Mouse (Mus musculus) liver, adult 2 months (tissue): ENCODE measurements around the gene Mfng. TPM values are rescaled to one million over a fixed set of nuclear protein-coding genes. Genes with fewer than 3 reads are reported as not detected.

ENCODE experiments used
- DNase-seq: peaks from one replicate; pipeline ENCODE4 v3.0.0-alpha.2; 2011; ENCODE audit warnings: low read depth, low spot score; ENCODE audit errors: extremely low read depth
- H3K27ac ChIP-seq: fragments of 200-500 bp; replicated peaks from 2 replicates; pipeline ENCODE4 v1.5.1; 2012; ENCODE audit warnings: low read depth, mild to moderate bottlenecking, control low read depth, inconsistent platforms, low read length; ENCODE audit not compliant: insufficient read depth
- H3K27me3 ChIP-seq: fragments of 200-500 bp; 2 replicates; pipeline ENCODE4 v1.6.1; 2012; ENCODE audit warnings: mild to moderate bottlenecking, moderate library complexity, low read length, inconsistent platforms; ENCODE audit not compliant: control insufficient read depth, insufficient read depth
- H3K36me3 ChIP-seq: fragments of 200-500 bp; 2 replicates; pipeline ENCODE4 v1.6.1; 2012; ENCODE audit warnings: low read length, inconsistent platforms; ENCODE audit not compliant: control insufficient read depth, insufficient read depth
- H3K4me1 ChIP-seq: fragments of 200-500 bp; 2 replicates; pipeline ENCODE4 v1.6.1; 2011; ENCODE audit warnings: low read length; ENCODE audit not compliant: control insufficient read depth, insufficient read depth
- H3K4me3 ChIP-seq: fragments of 200-500 bp; 2 replicates; pipeline ENCODE4 v1.5.1; 2011; ENCODE audit warnings: low read depth, mild to moderate bottlenecking, control low read depth, low read length, moderate library complexity; ENCODE audit not compliant: insufficient read depth
- H3K79me2 ChIP-seq: fragments of 200-500 bp; 2 replicates; pipeline ENCODE4 v1.6.1; 2012; ENCODE audit warnings: inconsistent platforms, mild to moderate bottlenecking, low read length, moderate library complexity; ENCODE audit not compliant: control insufficient read depth, insufficient read depth
- H3K9ac ChIP-seq: fragments of 200-500 bp; 2 replicates; pipeline ENCODE4 v1.6.1; 2012; ENCODE audit warnings: low read depth, mild to moderate bottlenecking, control low read depth, inconsistent platforms, low read length
- CTCF ChIP-seq: fragments of 200-500 bp; IDR thresholded peaks from 2 replicates; pipeline ENCODE4 v1.5.1; 2011; ENCODE audit warnings: low read depth, low read length, control low read depth
- POLR2A ChIP-seq: fragments of 200-500 bp; IDR thresholded peaks from 2 replicates; pipeline ENCODE4 v1.6.1; 2011; ENCODE audit warnings: low read length, control low read depth; ENCODE audit not compliant: insufficient read depth; ENCODE audit errors: extremely low read depth
- WGBS: fragments of 180-500 bp; shearing (Covaris S2); methylation state at CpG from one replicate; pipeline ENCODE4 v1.1.7; 2018; 5-methylcytosine and 5-hydroxymethylcytosine counted together
- polyA plus RNA-seq: library from polyadenylated mRNA; depleted of rRNA; stranded (reverse); fragments of >200 nt; gene quantifications from 2 replicates; pipeline ENCODE4 v1.2.3, GENCODE M21; 2012
- total RNA-seq: library from RNA; depleted of rRNA; stranded (reverse); fragments of >200 nt; gene quantifications from 2 replicates; pipeline ENCODE4 v1.2.3, GENCODE M21; 2014

The Mfng gene
- total and polyA plus RNA-seq, 2 experiments: 0.74 to 2.3 TPM

DNA sequence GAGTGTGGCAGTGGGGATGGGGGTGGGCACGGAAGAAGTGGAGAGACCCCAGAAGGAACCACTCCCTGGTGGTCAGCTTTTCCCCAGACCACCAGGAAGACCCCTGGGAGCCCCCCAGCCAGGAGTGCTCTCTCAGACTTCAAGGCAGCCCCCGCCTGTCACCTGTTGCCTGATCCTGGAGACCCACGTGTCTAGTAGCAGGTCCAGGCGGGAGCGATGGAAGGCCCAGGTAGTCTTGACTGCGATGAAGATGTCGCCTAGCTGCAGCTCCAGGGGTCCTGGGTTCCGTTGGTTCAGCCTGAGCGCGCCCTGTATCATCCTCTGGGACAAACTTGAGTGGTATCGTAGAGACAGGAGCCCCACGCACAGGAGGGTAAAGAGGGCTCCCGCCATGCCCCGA lies 419 bp downstream of the Mfng start:
- no peak for TF ChIP-seq CTCF
- TF ChIP-seq POLR2A: no peak
- no peaks in the 10 kb centered on the region for H3K27me3 ChIP-seq
- H3K9ac ChIP-seq: peak overlapping the region; percentile 25
- H3K79me2 ChIP-seq: no peaks in the 10 kb centered on the region
- H3K4me3 ChIP-seq: peak overlapping the region; percentile 51
- H3K27ac ChIP-seq: peak overlapping the region; percentile 29; the same call in 1 of the 2 replicates
- 53% methylated on average over 14 of the region's 14 CpGs for WGBS
- no peaks in the 10 kb centered on the region for H3K36me3 ChIP-seq
- no peak for DNase-seq
- no peaks in the 10 kb centered on the region for H3K4me1 ChIP-seq

DNA sequence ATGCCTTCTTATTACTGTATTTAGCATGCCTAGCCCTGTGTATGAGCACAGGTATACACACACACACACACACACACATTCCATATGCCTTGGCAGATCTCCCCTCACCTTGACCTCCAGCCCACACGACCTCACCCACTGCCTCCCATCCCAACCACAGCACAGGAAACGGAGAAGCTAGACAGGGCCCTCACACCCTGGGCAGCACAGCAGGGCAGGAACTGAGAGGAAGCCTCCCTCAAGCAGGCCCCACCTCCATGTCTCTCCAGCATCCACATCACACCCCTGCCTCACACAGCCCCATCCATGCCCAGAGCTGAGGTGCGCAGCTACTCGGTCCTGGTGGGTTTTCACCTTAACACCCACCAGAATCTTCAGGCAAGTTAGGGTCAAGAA lies 909 bp downstream of the Mfng start:
- Histone ChIP-seq H3K4me3 (peak overlapping the region; percentile 9; the same call in 1 of the 2 replicates), H3K27me3 (no peaks in the 10 kb centered on the region), H3K36me3 (no peaks in the 10 kb centered on the region), H3K27ac (peak overlapping the region; percentile 35), H3K4me1 (no peaks in the 10 kb centered on the region), H3K9ac (no peak overlapping the region), H3K79me2 (no peaks in the 10 kb centered on the region)
- TF ChIP-seq CTCF: no peak
- 58% methylated on average over 4 of the region's 4 CpGs for WGBS
- no peak for DNase-seq

GRCm38 (mm10) chr15:78771531-78772367 lies 1.5 kb downstream of the Mfng start:
- H3K4me1 ChIP-seq: no peaks in the 10 kb centered on the region
- no peaks in the 10 kb centered on the region for H3K36me3 ChIP-seq
- no peaks in the 10 kb centered on the region for H3K79me2 ChIP-seq
- no peak for TF ChIP-seq POLR2A
- TF ChIP-seq CTCF: no peak
- WGBS: 69% methylated on average over 19 of the region's 19 CpGs
- peak overlapping the region; percentile 45 for H3K27ac ChIP-seq
- DNase-seq: no peak
- peak overlapping the region; percentile 24 for H3K4me3 ChIP-seq
- peak overlapping the region; percentile 41 for H3K9ac ChIP-seq
- H3K27me3 ChIP-seq: no peaks in the 10 kb centered on the region

GRCm38 (mm10) chr15:78770983-78771355 lies 2.3 kb downstream of the Mfng start:
- no peak overlapping the region for H3K9ac ChIP-seq
- no peaks in the 10 kb centered on the region for H3K36me3 ChIP-seq
- no peaks in the 10 kb centered on the region for H3K4me1 ChIP-seq
- WGBS: 73% methylated on average over 5 of the region's 5 CpGs
- 0 out of 2 replicates have a peak overlapping the region, but pooled peaks have one; percentile 24 for H3K4me3 ChIP-seq
- no peak for DNase-seq
- H3K27me3 ChIP-seq: no peaks in the 10 kb centered on the region
- no peak overlapping the region for H3K27ac ChIP-seq
- H3K79me2 ChIP-seq: no peaks in the 10 kb centered on the region
- TF ChIP-seq POLR2A: no peak

DNA sequence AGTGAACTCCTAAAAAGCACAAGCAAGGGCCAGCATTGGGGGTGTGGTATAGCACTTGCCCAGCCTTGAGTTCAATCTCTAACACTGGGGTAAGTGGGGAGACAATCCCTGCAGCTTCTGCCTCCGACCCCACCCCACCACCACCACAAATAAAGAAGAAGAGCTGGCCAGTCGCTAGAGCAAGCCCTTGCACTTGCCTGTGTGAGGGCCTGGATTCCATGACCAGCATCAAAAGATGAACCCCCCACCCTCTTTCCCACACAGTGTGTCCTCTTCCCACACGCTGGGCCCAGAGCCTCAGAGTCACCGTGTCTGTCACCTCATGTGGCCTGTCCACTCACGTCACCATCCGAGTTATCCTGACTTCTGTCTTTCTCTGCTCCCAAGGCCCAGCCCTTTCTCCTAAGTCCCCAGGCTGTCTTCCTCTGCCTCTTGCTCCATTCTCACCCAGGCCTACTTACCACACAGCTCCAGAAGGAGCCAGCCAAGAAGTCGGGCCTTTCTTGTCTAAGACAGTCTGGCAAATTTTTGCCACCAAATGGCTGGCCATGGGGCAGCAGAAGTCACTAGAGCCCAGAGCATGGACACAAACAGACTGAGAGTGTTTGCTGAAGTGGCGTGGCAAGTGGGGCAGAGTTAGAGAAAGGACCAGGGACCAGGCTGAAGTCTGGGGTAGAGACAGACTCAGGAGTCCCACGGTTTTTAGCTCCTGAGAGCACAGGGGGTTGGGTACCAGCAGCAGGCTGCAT lies 2.9 kb downstream of the Mfng start:
- Histone ChIP-seq H3K27me3 (no peaks in the 10 kb centered on the region), H3K79me2 (no peaks in the 10 kb centered on the region), H3K4me1 (no peaks in the 10 kb centered on the region), H3K36me3 (no peaks in the 10 kb centered on the region), H3K27ac (no peak overlapping the region), H3K4me3 (no peak overlapping the region), H3K9ac (no peak overlapping the region)
- WGBS: 71% methylated on average over 9 of the region's 9 CpGs
- DNase-seq: no peak
- TF ChIP-seq POLR2A: no peak
- TF ChIP-seq CTCF: no peak

DNA sequence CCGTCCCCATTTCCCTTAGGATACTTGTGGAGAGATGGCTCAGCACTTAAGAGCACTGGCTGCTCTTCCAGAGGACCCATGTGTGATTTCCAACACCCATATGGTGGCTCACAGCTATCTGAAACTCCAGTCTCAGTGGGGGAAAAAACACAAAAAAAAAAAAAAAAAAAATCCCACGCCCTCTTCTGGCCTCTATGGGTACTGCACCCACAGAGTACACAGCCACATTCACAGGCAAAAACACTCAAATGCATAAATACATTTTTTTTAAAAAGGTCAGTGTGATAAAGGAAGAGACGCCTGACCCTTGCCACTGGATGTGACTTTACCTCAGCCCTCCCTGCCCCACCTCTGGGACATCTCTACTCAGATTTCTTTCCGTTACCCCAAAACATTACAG lies 4.2 kb downstream of the Mfng start:
- DNase-seq: no peak

More for the DNA sequence above, 4.2 kb downstream of the Mfng start:
- H3K4me1 ChIP-seq: no peaks in the 10 kb centered on the region
- TF ChIP-seq CTCF: no peak
- no peak for TF ChIP-seq POLR2A
- no peaks in the 10 kb centered on the region for H3K36me3 ChIP-seq
- no peaks in the 10 kb centered on the region for H3K79me2 ChIP-seq
- no peak overlapping the region for H3K4me3 ChIP-seq
- H3K9ac ChIP-seq: no peak overlapping the region
- 93% methylated on average over 4 of the region's 4 CpGs for WGBS
- H3K27ac ChIP-seq: no peak overlapping the region
- H3K27me3 ChIP-seq: no peaks in the 10 kb centered on the region
